Comparison of ENCODE assay signal across 8 mouse cellular contexts in the genomic region with DNA sequence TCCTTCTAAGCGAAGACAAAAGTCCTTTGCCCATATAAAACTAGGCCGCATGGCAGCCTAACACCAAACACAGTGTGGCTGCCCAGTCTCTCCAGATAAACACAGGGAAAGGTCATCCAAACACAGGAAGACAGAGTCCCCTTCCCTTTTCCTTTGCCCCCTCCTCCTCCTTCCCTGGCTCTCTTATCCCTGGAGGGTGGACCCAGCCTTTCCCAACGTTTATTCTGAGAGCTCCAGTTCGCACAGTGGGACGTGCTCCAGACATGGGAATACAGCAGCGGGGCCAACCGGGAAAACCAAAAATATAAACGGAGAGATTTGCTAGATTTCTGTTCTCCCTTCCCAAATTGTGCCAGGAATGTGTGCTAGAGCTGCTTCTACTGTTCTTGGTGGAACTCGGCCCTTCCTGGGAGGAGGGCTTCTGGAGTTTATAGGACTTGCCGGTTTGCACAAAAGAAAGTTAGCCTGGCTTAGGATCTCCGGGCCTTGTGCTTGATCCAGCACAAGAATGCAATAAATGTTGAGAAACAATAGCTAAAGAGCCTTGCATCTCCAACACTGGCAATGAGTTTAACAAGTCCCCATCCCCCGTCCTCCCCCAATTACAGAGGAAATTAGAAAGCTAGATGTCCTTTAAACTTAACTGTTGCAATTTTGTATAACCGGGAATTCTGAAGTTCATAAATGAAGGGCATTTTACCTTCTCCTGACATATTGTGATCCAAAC. TPM values are rescaled to one million over a fixed set of nuclear protein-coding genes. Genes with fewer than 3 reads are reported as not detected.
A peak's percentile ranks its signal among the peaks of the same experiment; 100 is the strongest.
DNase-seq lines count a peak whose midpoint lies in the region; ATAC-seq and TF ChIP-seq lines count a peak whose summit lies in the region.

No protein-coding gene starts in this region.

- H3K9me3 ChIP-seq in forebrain, embryonic 15.5 days = no peaks in the 10 kb centered on the region
- H3K9me3 ChIP-seq in forebrain, embryonic 13.5 days (replicated peaks) = no peaks in the 10 kb centered on the region
- H3K9me3 ChIP-seq in embryonic facial prominence, embryonic 14.5 days (ENCODE audit: control insufficient read depth, low read length) = no peaks in the 10 kb centered on the region
- H3K9me3 ChIP-seq in hindbrain, postnatal 0 days (ENCODE audit: low read length) = no peaks in the 10 kb centered on the region

- no peak for DNase-seq in embryonic facial prominence, embryonic 14.5 days (ENCODE audit: low spot score)
- DNase-seq in hindbrain, postnatal 0 days (ENCODE audit: low spot score) = no peak
- peak; percentile 43 for DNase-seq in lung, adult 2 months
- no peak for DNase-seq in B cell, adult 2 months
- no peak for DNase-seq in thymus, postnatal 14 days
- DNase-seq in left cerebral cortex, postnatal 4 days = no peak

- no peak for TF ChIP-seq CTCF in hindbrain, postnatal 0 days (IDR thresholded peaks at IDR 0.05; ENCODE audit: low read depth)
- no peak for TF ChIP-seq CTCF in lung, adult 2 months (IDR thresholded peaks at IDR 0.05; ENCODE audit: insufficient read depth, low read length)

- H3K27me3 ChIP-seq in forebrain, embryonic 15.5 days = no peaks in the 10 kb centered on the region
- no peaks in the 10 kb centered on the region for H3K27me3 ChIP-seq in forebrain, embryonic 13.5 days
- H3K27me3 ChIP-seq in embryonic facial prominence, embryonic 14.5 days (replicated peaks; ENCODE audit: control insufficient read depth, insufficient read depth, low read length) = no peaks in the 10 kb centered on the region
- H3K27me3 ChIP-seq in hindbrain, postnatal 0 days (ENCODE audit: insufficient read depth, low read length) = no peaks in the 10 kb centered on the region

- H3K9ac ChIP-seq in forebrain, embryonic 15.5 days (replicated peaks) = no peak overlapping the region
- H3K9ac ChIP-seq in forebrain, embryonic 13.5 days = no peak overlapping the region
- H3K9ac ChIP-seq in embryonic facial prominence, embryonic 14.5 days (ENCODE audit: low read depth, low read length) = no peak overlapping the region
- no peak overlapping the region for H3K9ac ChIP-seq in hindbrain, postnatal 0 days (replicated peaks; ENCODE audit: low read length)

- intact Hi-C loops in left cerebral cortex, postnatal 4 days (cut with DNase I) = no loop called here

- H3K27ac ChIP-seq in forebrain, embryonic 15.5 days (replicated peaks) = 0 out of 2 replicates have a peak overlapping the region, but pooled peaks have one; percentile 23
- no peak overlapping the region for H3K27ac ChIP-seq in forebrain, embryonic 13.5 days
- peak overlapping the region; percentile 57; the same call in 1 of the 2 replicates for H3K27ac ChIP-seq in embryonic facial prominence, embryonic 14.5 days (replicated peaks; ENCODE audit: low read depth, low read length)
- peak overlapping the region; percentile 22; the same call in 1 of the 2 replicates for H3K27ac ChIP-seq in hindbrain, postnatal 0 days

- H3K4me3 ChIP-seq in forebrain, embryonic 15.5 days = no peak overlapping the region
- no peak overlapping the region for H3K4me3 ChIP-seq in forebrain, embryonic 13.5 days
- H3K4me3 ChIP-seq in embryonic facial prominence, embryonic 14.5 days (ENCODE audit: low read depth, low read length) = no peak overlapping the region
- no peak overlapping the region for H3K4me3 ChIP-seq in hindbrain, postnatal 0 days (ENCODE audit: low read length)
- H3K4me3 ChIP-seq in lung, adult 2 months (replicated peaks; ENCODE audit: extremely low read depth, low read depth, low read length) = peak overlapping the region; percentile 23

- WGBS in forebrain, embryonic 15.5 days = 59% methylated on average over 13 of the region's 13 CpGs
- 58% methylated on average over 13 of the region's 13 CpGs for WGBS in forebrain, embryonic 13.5 days
- WGBS in embryonic facial prominence, embryonic 14.5 days = 53% methylated on average over 13 of the region's 13 CpGs
- 68% methylated on average over 13 of the region's 13 CpGs for WGBS in hindbrain, postnatal 0 days
- WGBS in lung, adult 2 months = 31% methylated on average over 13 of the region's 13 CpGs

- TF ChIP-seq POLR2A in lung, adult 2 months (IDR thresholded peaks at IDR 0.05; ENCODE audit: borderline replicate concordance, extremely low read depth, low read depth, low read length) = peak; percentile 70; the same call in 1 of the 2 replicates

- ATAC-seq in forebrain, embryonic 15.5 days (replicated peaks) = no peak
- no peak for ATAC-seq in forebrain, embryonic 13.5 days
- no peak for ATAC-seq in embryonic facial prominence, embryonic 14.5 days (ENCODE audit: low read depth)
- no peak for ATAC-seq in hindbrain, postnatal 0 days

- H3K4me2 ChIP-seq in forebrain, embryonic 15.5 days (replicated peaks) = no peak overlapping the region
- H3K4me2 ChIP-seq in forebrain, embryonic 13.5 days = no peak overlapping the region
- no peak overlapping the region for H3K4me2 ChIP-seq in embryonic facial prominence, embryonic 14.5 days (ENCODE audit: low read depth, low read length)
- H3K4me2 ChIP-seq in hindbrain, postnatal 0 days (ENCODE audit: low read depth, low read length) = no peak overlapping the region

- H3K4me1 ChIP-seq in forebrain, embryonic 15.5 days = no peaks in the 10 kb centered on the region
- H3K4me1 ChIP-seq in forebrain, embryonic 13.5 days = no peaks in the 10 kb centered on the region
- peaks cover 4% of the 10 kb centered on the region; the same call in 1 of the 2 replicates for H3K4me1 ChIP-seq in embryonic facial prominence, embryonic 14.5 days (ENCODE audit: control insufficient read depth, insufficient read depth, low read length)
- no peaks in the 10 kb centered on the region for H3K4me1 ChIP-seq in hindbrain, postnatal 0 days (ENCODE audit: insufficient read depth, low read length)
- H3K4me1 ChIP-seq in lung, adult 2 months (ENCODE audit: control insufficient read depth, insufficient read depth, low read length) = peaks cover 17% of the 10 kb centered on the region

- H3K36me3 ChIP-seq in forebrain, embryonic 15.5 days = no peaks in the 10 kb centered on the region
- H3K36me3 ChIP-seq in forebrain, embryonic 13.5 days (ENCODE audit: poor library complexity, severe bottlenecking) = no peaks in the 10 kb centered on the region
- no peaks in the 10 kb centered on the region for H3K36me3 ChIP-seq in embryonic facial prominence, embryonic 14.5 days (ENCODE audit: control insufficient read depth, insufficient read depth, low read length)
- H3K36me3 ChIP-seq in hindbrain, postnatal 0 days (ENCODE audit: insufficient read depth, low read length) = no peaks in the 10 kb centered on the region

RNA-seq across cellular contexts. Expression of a gene that starts 37.7 kb away (rescaled TPM):
- polyA plus RNA-seq in forebrain, embryonic 15.5 days (2015; fragmentation: Nextera tagmentation; extraction: Ambion mirVana) = 16.3 and 16.4 TPM in 2 replicates
- 9.6 and 11.5 TPM in 2 replicates for polyA plus RNA-seq in forebrain, embryonic 13.5 days (2015; fragmentation: Nextera tagmentation; extraction: Ambion mirVana)
- polyA plus RNA-seq in embryonic facial prominence, embryonic 14.5 days (2014; fragmentation: Nextera tagmentation; extraction: Ambion mirVana) = 75.2 and 82.0 TPM in 2 replicates
- total RNA-seq in hindbrain, postnatal 0 days (2014; rRNA removed) = 21.7 and 21.8 TPM in 2 replicates
- polyA plus RNA-seq in hindbrain, postnatal 0 days (2015; fragmentation: Nextera tagmentation; extraction: Ambion mirVana) = 13.6 and 14.8 TPM in 2 replicates
- 51.0 and 73.8 TPM in 2 replicates for polyA plus RNA-seq in lung, adult 2 months (2012; rRNA removed)
- 10 to 100 TPM; 50.7 to 56.0 TPM for total RNA-seq in left cerebral cortex, postnatal 4 days (2021)
